Mouse (Mus musculus): ENCODE data around the gene Rpa1.

GRCm38 (mm10) chr11:75297631-75298030 is 50.5 kb downstream of the Rpa1 start:
- TF ChIP-seq CTCF (IDR thresholded peaks at IDR 0.05; ENCODE audit: low read depth) = no peak
- TF ChIP-seq EP300 (IDR thresholded peaks at IDR 0.05; ENCODE audit: low read depth) = no peak
